Mouse (Mus musculus) stomach, embryonic 15.5 days (tissue): Measurements from ENCODE around the gene Cds1. TPM values are rescaled to one million over a fixed set of nuclear protein-coding genes. Genes with fewer than 3 reads are reported as not detected.
A peak's percentile ranks its signal among the peaks of the same experiment; 100 is the strongest.

ENCODE experiments used
- ATAC-seq: fragments of 200-750 bp; cut with Nextera tagmentation; 2 replicates; pipeline ENCODE4 v1.8.0; 2017; ENCODE audit warnings: low read depth, moderate number of reproducible peaks, moderate TSS enrichment; ENCODE audit not compliant: insufficient read depth, low FRiP score
- H3K27ac ChIP-seq: fragments of 300-500 bp; sonication (generic); 2 replicates; pipeline ENCODE4 v1.5.1; 2015; ENCODE audit warnings: mild to moderate bottlenecking, inconsistent platforms
- H3K27me3 ChIP-seq: fragments of 300-500 bp; sonication (generic); replicated peaks from 2 replicates; pipeline ENCODE4 v1.6.1; 2015; ENCODE audit warnings: inconsistent platforms
- H3K36me3 ChIP-seq: fragments of 300-500 bp; sonication (generic); 2 replicates; pipeline ENCODE4 v1.6.1; 2015; ENCODE audit warnings: inconsistent platforms
- H3K4me1 ChIP-seq: fragments of 300-500 bp; sonication (generic); 2 replicates; pipeline ENCODE4 v1.6.1; 2015; ENCODE audit warnings: inconsistent platforms
- H3K4me2 ChIP-seq: fragments of 300-500 bp; sonication (generic); 2 replicates; pipeline ENCODE4 v1.6.1; 2015; ENCODE audit warnings: mild to moderate bottlenecking, inconsistent platforms
- H3K4me3 ChIP-seq: fragments of 300-500 bp; sonication (generic); replicated peaks from 2 replicates; pipeline ENCODE4 v1.5.1; 2015; ENCODE audit warnings: inconsistent platforms
- H3K9ac ChIP-seq: fragments of 300-500 bp; sonication (generic); 2 replicates; pipeline ENCODE4 v1.6.1; 2015; ENCODE audit warnings: inconsistent platforms
- H3K9me3 ChIP-seq: fragments of 300-500 bp; sonication (generic); 2 replicates; pipeline ENCODE4 v1.6.1; 2016; ENCODE audit warnings: inconsistent platforms
- WGBS: fragments of 180-500 bp; shearing (Covaris S2); methylation state at CpG from one replicate; pipeline ENCODE4 v1.1.7; 2015; 5-methylcytosine and 5-hydroxymethylcytosine counted together
- polyA plus RNA-seq: library from polyadenylated mRNA; unstranded; fragments of >200 nt; fragmentation: Nextera tagmentation; extraction: Ambion mirVana; gene quantifications from 2 replicates; pipeline ENCODE4 v1.2.1, GENCODE M21; 2015

Gene Cds1
- polyA plus RNA-seq, 1 experiment from 2014 or later: 6.5 TPM

DNA sequence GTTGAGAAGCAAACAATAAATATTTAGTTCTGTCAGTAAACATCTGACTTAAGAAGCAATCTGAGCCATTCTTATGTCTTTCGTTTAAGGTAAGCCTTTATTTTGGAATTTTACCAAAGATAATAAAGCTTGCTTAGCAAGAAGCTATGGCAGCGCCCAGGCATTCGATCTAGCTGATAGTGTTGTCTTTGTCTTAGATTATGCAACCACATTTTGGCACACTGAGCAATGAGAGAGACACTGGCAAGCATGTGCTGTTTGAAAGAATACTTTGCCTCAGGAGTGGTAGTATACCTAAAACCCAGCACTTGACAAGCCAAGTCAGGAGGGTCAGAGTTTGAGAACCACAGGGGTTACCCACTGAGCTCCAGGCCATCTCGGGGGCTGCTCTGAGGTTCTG, 16.0 kb downstream of the Cds1 start:
- no peaks in the 10 kb centered on the region for H3K9me3 ChIP-seq
- no peak overlapping the region for H3K4me2 ChIP-seq
- ATAC-seq: no peak
- no peaks in the 10 kb centered on the region for H3K36me3 ChIP-seq
- no peak overlapping the region for H3K27ac ChIP-seq
- H3K27me3 ChIP-seq: no peaks in the 10 kb centered on the region
- 0 out of 2 replicates have a peak, but pooled peaks cover 12% of the 10 kb centered on the region for H3K4me1 ChIP-seq
- H3K4me3 ChIP-seq: no peak overlapping the region
- no peak overlapping the region for H3K9ac ChIP-seq
- WGBS: 66% methylated on average over 4 of the region's 4 CpGs

DNA sequence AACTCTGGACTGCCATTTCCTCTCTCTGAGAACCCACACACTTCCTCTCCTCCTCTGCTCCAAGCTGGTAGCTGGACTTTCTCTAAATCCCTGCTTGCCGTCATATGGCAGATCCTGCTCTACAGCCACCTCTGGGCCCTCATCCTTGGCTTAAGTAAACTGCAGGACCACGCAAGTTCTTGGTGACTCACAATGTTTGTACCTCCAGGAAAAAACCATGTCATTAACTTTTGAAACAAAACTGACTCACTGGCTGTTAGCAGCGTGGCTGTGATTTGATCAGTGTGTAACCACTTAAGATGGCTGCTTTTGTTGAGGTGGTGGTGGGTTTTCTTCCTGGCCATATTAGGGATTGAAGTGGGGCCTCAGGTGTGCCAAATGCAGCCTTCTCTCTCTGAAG, 19.4 kb downstream of the Cds1 start:
- Histone ChIP-seq H3K9me3 (no peaks in the 10 kb centered on the region), H3K36me3 (no peaks in the 10 kb centered on the region), H3K9ac (no peak overlapping the region), H3K27me3 (no peaks in the 10 kb centered on the region), H3K27ac (no peak overlapping the region), H3K4me2 (no peak overlapping the region), H3K4me1 (0 out of 2 replicates have a peak, but pooled peaks cover 5% of the 10 kb centered on the region), H3K4me3 (no peak overlapping the region)
- no peak for ATAC-seq
- 59% methylated on average over 3 of the region's 3 CpGs for WGBS

DNA sequence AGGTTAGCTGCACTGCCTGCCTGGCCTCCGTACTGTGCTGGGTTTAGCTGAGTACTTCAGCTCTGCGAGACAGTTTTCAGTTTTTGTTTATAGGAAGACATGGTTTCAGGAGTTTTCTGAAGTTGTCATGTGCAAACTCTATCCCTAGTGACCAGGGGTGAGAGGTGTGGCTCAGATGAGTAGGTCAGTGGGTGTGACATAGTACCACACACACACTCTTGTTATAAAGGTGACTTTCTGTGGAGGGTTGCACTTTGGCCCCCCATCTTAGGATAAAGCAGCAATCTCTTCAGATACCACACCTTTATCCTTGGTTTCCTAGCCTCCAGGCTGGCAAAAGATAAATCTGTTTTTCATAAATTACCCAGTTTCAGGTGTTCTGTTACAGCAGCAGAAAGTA, 19.9 kb downstream of the Cds1 start:
- no peak for ATAC-seq
- H3K4me1 ChIP-seq: 0 out of 2 replicates have a peak, but pooled peaks cover 5% of the 10 kb centered on the region
- H3K4me3 ChIP-seq: no peak overlapping the region
- WGBS: 69% methylated on average over 2 of the region's 2 CpGs
- H3K9me3 ChIP-seq: no peaks in the 10 kb centered on the region
- no peak overlapping the region for H3K9ac ChIP-seq
- no peak overlapping the region for H3K4me2 ChIP-seq
- H3K27me3 ChIP-seq: no peaks in the 10 kb centered on the region
- no peak overlapping the region for H3K27ac ChIP-seq
- H3K36me3 ChIP-seq: no peaks in the 10 kb centered on the region

DNA sequence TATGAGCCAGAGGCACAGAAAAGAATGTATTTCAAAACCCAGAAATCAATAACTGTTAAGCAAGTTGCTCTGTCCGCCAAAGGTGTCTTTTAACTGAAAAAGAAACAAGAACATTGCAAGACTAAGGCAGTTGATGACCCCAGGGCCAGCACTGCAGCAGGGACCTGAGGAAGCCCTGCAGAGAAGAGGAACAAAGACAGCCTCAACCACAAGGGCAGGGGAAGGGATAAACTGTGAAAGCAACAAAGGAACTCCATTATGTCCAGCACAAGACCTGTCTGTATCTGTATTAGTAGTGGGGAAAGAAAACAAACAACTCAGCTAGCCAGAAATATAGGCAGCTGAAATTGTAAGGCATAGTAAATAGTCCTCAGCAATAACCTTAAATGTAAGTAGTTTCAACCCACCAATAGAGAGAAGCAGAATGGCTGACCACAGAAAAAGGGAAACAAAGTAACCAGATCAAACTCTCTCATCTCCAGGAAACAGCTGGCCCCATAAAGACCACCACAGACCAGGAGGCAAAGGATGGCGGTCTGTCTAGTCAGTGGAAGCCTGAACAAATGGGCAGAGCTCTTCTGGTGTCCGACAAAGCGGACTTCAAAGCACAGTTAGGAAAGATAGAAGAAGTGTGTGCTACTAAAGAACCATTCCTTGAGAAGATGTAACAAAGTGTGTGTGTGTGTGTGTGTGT, 21.1 kb downstream of the Cds1 start:
- 0 out of 2 replicates have a peak, but pooled peaks cover 5% of the 10 kb centered on the region for H3K4me1 ChIP-seq
- H3K9ac ChIP-seq: no peak overlapping the region
- H3K4me3 ChIP-seq: no peak overlapping the region
- no peaks in the 10 kb centered on the region for H3K9me3 ChIP-seq
- H3K27me3 ChIP-seq: no peaks in the 10 kb centered on the region
- H3K27ac ChIP-seq: no peak overlapping the region
- H3K36me3 ChIP-seq: no peaks in the 10 kb centered on the region
- no peak for ATAC-seq
- WGBS: 71% methylated on average over 4 of the region's 4 CpGs
- H3K4me2 ChIP-seq: no peak overlapping the region

DNA sequence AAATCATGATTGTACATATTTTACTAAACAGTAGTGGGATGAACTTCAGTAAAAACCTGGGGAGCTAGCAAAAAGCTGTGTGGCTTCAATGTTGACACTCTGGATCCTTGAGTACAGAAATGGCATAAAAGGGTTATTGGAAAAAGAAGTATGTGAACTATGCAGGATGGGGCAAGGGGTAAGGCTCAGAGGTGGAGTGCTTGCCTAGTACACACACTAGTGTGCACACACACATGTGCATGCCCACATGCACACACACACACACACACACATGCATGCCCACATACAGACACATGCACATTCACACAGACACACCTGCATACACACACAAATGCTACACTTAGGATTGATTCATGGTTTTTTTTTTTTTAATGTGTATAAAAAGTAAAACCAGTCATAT, 24.8 kb downstream of the Cds1 start:
- H3K27me3 ChIP-seq: no peaks in the 10 kb centered on the region
- no peaks in the 10 kb centered on the region for H3K36me3 ChIP-seq
- H3K4me2 ChIP-seq: no peak overlapping the region
- no peak for ATAC-seq
- H3K4me3 ChIP-seq: no peak overlapping the region
- no peaks in the 10 kb centered on the region; the same call in 1 of the 2 replicates for H3K4me1 ChIP-seq
- H3K9me3 ChIP-seq: no peaks in the 10 kb centered on the region
- H3K27ac ChIP-seq: no peak overlapping the region
- no peak overlapping the region for H3K9ac ChIP-seq

DNA sequence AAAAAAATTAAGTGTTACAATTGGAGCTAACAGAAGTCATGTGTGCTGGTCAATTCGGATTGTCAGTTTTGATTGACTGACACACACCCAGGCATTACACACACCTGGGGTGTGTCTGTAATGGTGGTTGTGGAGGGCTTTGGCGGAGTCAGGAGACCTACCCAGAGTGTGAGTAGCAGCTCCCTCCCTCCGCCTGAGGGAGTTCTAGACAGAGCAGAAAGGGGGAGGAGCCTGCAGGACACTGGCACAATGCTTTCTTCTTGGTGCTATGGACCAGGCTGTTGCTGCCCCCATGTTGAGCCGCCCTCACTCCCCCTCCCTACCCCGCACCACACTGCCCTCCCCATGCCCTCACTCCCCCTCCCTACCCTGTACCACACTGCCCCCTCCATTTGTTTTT, 25.6 kb downstream of the Cds1 start:
- Histone ChIP-seq H3K9me3 (no peaks in the 10 kb centered on the region), H3K36me3 (no peaks in the 10 kb centered on the region), H3K4me3 (no peak overlapping the region), H3K27me3 (no peaks in the 10 kb centered on the region), H3K4me1 (no peaks in the 10 kb centered on the region; the same call in 1 of the 2 replicates), H3K4me2 (no peak overlapping the region), H3K27ac (no peak overlapping the region), H3K9ac (no peak overlapping the region)
- ATAC-seq: no peak
- WGBS: 71% methylated on average over 5 of the region's 5 CpGs

DNA sequence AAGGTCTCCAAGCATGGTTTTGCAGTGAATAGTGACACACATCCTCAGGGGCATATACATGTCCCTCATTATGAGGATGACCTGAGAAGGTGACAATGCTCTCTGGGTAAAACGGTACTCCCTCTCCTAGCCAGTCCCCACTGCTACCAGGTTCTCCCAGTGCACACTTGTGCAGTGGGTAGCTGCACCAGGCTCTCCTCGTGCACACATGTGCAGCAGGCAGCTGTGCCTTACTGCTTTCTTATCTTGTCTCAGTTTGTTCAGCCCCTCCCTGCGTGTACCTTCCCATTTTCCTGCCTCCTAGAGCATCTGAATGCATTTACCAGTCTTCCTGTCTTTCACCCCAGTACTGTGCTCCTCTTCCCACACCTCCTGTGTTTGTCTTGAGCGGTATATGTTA, 27.7 kb downstream of the Cds1 start:
- Histone ChIP-seq H3K4me1 (no peaks in the 10 kb centered on the region; the same call in 1 of the 2 replicates), H3K27ac (no peak overlapping the region), H3K27me3 (no peaks in the 10 kb centered on the region), H3K4me3 (no peak overlapping the region), H3K4me2 (no peak overlapping the region), H3K36me3 (no peaks in the 10 kb centered on the region), H3K9me3 (no peaks in the 10 kb centered on the region), H3K9ac (no peak overlapping the region)
- WGBS: 46% methylated on average over 4 of the region's 4 CpGs
- ATAC-seq: no peak

DNA sequence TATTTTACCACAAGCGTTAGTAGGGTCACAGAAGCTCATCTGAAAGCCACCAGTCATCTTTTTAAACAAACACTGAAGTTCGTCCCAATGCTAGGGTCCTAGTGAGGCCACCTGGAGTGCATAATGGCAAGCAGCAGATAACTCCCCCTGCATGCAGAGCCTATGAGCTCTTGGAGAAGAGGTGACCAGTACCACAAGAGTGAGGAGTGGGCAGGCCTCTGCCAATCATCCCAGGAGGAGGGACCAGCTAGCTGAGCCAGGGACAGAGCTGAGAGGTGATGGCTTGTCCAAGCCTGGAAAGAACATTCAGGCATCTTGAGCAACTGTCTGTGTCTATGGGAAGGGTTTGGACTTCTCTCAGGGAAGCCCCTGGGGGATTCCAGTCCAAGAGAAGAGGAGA, 37.0 kb downstream of the Cds1 start:
- no peak for ATAC-seq
- 54% methylated on average over 2 of the region's 2 CpGs for WGBS
- H3K4me2 ChIP-seq: no peak overlapping the region

DNA sequence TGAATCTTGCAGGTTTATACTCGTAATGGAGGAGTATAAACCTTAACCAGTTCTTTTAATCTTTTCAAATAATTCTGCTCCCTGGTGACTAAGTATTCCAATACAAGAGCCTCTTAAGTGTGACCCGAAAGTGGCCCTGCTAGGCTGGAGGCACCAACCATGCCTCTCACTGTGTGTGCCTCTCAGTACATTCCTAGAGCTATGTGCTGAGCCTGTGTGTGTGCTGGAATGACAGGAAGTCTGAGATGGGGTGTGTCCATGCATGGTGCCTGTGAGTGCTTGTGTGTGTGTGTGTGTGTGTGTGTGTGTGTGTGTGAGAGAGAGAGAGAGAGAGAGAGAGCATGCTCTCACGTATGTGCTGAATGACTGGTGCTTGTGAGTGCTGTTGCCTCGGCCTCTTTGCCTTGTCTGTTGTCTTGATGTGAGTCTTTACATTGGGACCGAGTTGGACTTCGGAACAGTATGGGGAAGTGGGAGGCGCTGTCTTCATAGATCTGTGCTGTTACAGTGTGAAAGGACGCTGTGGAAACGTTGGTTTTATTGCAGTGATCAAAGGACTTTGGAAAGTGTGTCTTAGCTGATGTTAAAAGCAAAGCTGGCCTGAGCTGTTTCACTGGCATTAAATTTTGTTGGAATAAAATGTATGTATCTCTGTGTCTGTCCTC, 37.6 kb downstream of the Cds1 start:
- no peaks in the 10 kb centered on the region for H3K4me1 ChIP-seq
- ATAC-seq: peak; percentile 53; the same call in 1 of the 2 replicates
- H3K4me3 ChIP-seq: no peak overlapping the region
- no peak overlapping the region for H3K4me2 ChIP-seq
- no peak overlapping the region for H3K9ac ChIP-seq
- no peaks in the 10 kb centered on the region for H3K9me3 ChIP-seq
- 64% methylated on average over 9 of the region's 9 CpGs for WGBS
- H3K36me3 ChIP-seq: no peaks in the 10 kb centered on the region
- no peak overlapping the region for H3K27ac ChIP-seq
- H3K27me3 ChIP-seq: no peaks in the 10 kb centered on the region

More for the DNA sequence above, 37.0 kb downstream of the Cds1 start:
- H3K9me3 ChIP-seq: no peaks in the 10 kb centered on the region
- no peak overlapping the region for H3K27ac ChIP-seq
- no peak overlapping the region for H3K4me3 ChIP-seq
- no peaks in the 10 kb centered on the region for H3K36me3 ChIP-seq
- no peaks in the 10 kb centered on the region for H3K27me3 ChIP-seq
- H3K4me1 ChIP-seq: no peaks in the 10 kb centered on the region
- no peak overlapping the region for H3K9ac ChIP-seq

DNA sequence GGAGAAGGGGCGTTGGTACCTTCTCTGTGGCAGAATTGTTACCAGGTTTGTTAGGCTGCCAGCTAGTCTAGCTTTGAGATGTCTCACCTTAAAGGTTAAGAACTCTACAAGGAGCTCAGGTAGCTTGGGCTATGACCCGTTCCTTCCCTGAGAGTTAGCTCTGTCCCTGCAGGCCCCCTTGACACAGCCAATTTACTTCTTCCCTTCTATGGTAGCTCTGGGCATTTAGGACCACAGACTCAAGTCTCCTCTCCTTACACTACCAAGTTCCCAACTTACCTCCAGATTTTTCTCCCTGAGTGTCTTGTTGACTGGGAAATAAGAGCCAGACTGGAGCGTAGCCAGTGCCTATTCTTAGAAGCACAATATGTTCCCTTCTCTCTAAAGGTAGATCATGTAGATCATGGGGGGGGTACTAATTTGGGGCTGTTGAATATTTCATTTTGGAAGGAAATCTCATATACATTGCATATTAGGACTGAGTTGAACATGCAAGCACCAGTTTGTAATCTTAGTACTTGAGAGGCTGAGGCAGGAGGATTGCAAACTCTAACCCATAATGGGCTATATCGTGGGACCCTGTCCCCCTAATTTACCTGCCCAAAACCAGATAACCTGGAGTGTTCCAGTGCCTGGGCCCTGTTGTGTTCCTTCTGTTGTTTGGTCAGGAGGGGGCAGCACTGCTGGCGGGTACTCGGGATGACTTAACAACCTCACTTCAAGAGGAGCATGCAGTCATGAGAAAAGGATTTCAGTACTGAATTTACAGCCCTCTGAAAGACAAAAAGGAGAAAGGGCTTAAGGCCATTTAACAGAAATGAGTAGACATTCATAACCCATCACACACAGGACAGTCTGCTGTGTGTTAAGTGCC, 46.6 kb downstream of the Cds1 start:
- no peak overlapping the region for H3K27ac ChIP-seq
- WGBS: 89% methylated on average over 6 of the region's 6 CpGs
- no peak for ATAC-seq
- H3K36me3 ChIP-seq: no peaks in the 10 kb centered on the region
- no peak overlapping the region for H3K4me2 ChIP-seq
- H3K4me3 ChIP-seq: no peak overlapping the region
- no peaks in the 10 kb centered on the region for H3K4me1 ChIP-seq
- no peaks in the 10 kb centered on the region for H3K27me3 ChIP-seq
- no peak overlapping the region for H3K9ac ChIP-seq
- H3K9me3 ChIP-seq: no peaks in the 10 kb centered on the region

DNA sequence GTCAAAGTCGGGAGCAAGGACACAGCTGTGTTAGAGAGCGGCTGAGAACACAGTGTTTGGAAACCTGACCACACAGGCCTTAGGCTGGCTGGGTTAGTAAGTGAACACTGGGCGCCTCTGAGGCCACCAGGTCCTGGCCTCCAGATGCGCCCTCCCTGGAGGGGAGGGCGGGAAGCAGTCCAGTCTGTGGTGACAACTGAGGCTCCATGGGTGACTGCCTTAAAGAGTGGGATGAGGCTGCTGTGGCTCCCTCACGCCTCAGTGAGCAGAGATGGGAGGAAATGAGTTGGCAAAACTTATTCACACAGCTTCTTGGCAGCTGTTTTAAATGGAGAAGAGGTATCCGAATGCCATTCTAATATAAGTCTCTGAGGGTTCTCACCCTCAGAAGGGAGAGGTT, 51.9 kb downstream of the Cds1 start:
- H3K27me3 ChIP-seq: no peaks in the 10 kb centered on the region
- H3K27ac ChIP-seq: no peak overlapping the region
- no peaks in the 10 kb centered on the region for H3K36me3 ChIP-seq
- ATAC-seq: no peak
- no peak overlapping the region for H3K9ac ChIP-seq
- H3K4me3 ChIP-seq: no peak overlapping the region
- H3K9me3 ChIP-seq: no peaks in the 10 kb centered on the region
- WGBS: 68% methylated on average over 7 of the region's 7 CpGs
- no peaks in the 10 kb centered on the region for H3K4me1 ChIP-seq
- no peak overlapping the region for H3K4me2 ChIP-seq

DNA sequence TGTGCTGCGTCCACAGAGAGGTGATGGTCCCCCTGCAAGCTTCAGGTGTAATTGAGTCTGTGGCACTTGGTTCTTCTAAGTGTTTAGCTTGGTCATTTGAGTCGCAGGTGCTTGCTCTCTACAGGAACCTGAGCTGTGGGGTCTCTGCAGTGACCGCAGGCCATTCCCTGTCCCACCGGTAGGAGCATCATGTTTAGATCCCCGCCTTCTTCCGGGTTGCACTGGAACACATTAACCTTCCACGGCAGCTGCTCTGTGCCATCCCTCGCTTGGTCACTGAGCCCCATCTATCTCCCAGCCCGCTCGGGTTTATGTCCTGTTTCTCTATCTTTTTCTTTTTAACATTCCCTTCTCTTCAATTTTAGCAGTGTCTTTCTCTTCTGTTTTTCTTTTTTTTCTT, 54.3 kb downstream of the Cds1 start:
- Histone ChIP-seq H3K4me1 (no peaks in the 10 kb centered on the region), H3K27me3 (no peaks in the 10 kb centered on the region), H3K9ac (no peak overlapping the region), H3K36me3 (no peaks in the 10 kb centered on the region), H3K4me2 (no peak overlapping the region), H3K9me3 (no peaks in the 10 kb centered on the region), H3K4me3 (no peak overlapping the region), H3K27ac (no peak overlapping the region)
- WGBS: 54% methylated on average over 10 of the region's 10 CpGs
- ATAC-seq: no peak
